Mouse (Mus musculus): Measurements from ENCODE around the gene Aqp12. TPM values are rescaled to one million over a fixed set of nuclear protein-coding genes. Genes with fewer than 3 reads are reported as not detected.
A peak's percentile ranks its signal among the peaks of the same experiment; 100 is the strongest.
"Not testable (repeated sequence)": the region's sequence is repeated elsewhere in the genome, so short reads cannot be mapped to it uniquely, and the experiment has no call there.

Aqp12 gene
- polyA plus RNA-seq (2012; rRNA removed) = not detected in 2 replicates

GRCm38 (mm10) chr1:93006061-93006460 lies at the start of gene Aqp12:
TSS of gene Aqp12 (plus strand) at chr1:93006334.
- no peak for DNase-seq (ENCODE audit: low read depth)

- not testable (repeated sequence) for DNase-seq (ENCODE audit: low read depth)
Observed at GRCm38 (mm10) chr1:92956571-92957335, 49.4 kb upstream of the Aqp12 start.

- no peak for DNase-seq (ENCODE audit: low read depth)
Observed at GRCm38 (mm10) chr1:92958999-92959398, 47.1 kb upstream of the Aqp12 start.

GRCm38 (mm10) chr1:92970791-92971190 lies 35.3 kb upstream of the Aqp12 start:
- not testable (repeated sequence) for DNase-seq (ENCODE audit: low read depth)

GRCm38 (mm10) chr1:92971879-92972795 lies 34.0 kb upstream of the Aqp12 start:
- no peak for DNase-seq (ENCODE audit: low read depth)

- DNase-seq (ENCODE audit: low read depth) = no peak
Observed at GRCm38 (mm10) chr1:92972854-92973253, 33.3 kb upstream of the Aqp12 start.

GRCm38 (mm10) chr1:92976141-92976566 lies 30.0 kb upstream of the Aqp12 start:
- DNase-seq (ENCODE audit: low read depth) = peak; percentile 16

GRCm38 (mm10) chr1:92978645-92979044 lies 27.5 kb upstream of the Aqp12 start:
- no peak for DNase-seq (ENCODE audit: low read depth)

GRCm38 (mm10) chr1:92979073-92979602 lies 27.0 kb upstream of the Aqp12 start:
- DNase-seq (ENCODE audit: low read depth) = no peak

GRCm38 (mm10) chr1:92981056-92981845 lies 24.9 kb upstream of the Aqp12 start:
- DNase-seq (ENCODE audit: low read depth) = no peak

GRCm38 (mm10) chr1:92982931-92983605 lies 23.1 kb upstream of the Aqp12 start:
- no peak for DNase-seq (ENCODE audit: low read depth)

GRCm38 (mm10) chr1:92984999-92985398 lies 21.1 kb upstream of the Aqp12 start:
- DNase-seq (ENCODE audit: low read depth) = no peak

- DNase-seq (ENCODE audit: low read depth) = no peak
Observed at GRCm38 (mm10) chr1:92988894-92989293, 17.2 kb upstream of the Aqp12 start.

GRCm38 (mm10) chr1:92989891-92990290 lies 16.2 kb upstream of the Aqp12 start:
- DNase-seq (ENCODE audit: low read depth) = no peak

- DNase-seq (ENCODE audit: low read depth) = no peak
Observed at GRCm38 (mm10) chr1:92992214-92992855, 13.8 kb upstream of the Aqp12 start.

GRCm38 (mm10) chr1:92992880-92993279 lies 13.3 kb upstream of the Aqp12 start:
- DNase-seq (ENCODE audit: low read depth) = no peak

GRCm38 (mm10) chr1:93009196-93009595 lies 3.1 kb downstream of the Aqp12 start:
- no peak for DNase-seq (ENCODE audit: low read depth)

- DNase-seq (ENCODE audit: low read depth) = no peak
Observed at GRCm38 (mm10) chr1:93010731-93011130, 4.6 kb downstream of the Aqp12 start.

- DNase-seq (ENCODE audit: low read depth) = no peak
Observed at GRCm38 (mm10) chr1:93012103-93012585, 6.0 kb downstream of the Aqp12 start.

- no peak for DNase-seq (ENCODE audit: low read depth)
Observed at GRCm38 (mm10) chr1:93013367-93013766, 7.2 kb downstream of the Aqp12 start.
